Mouse (Mus musculus) thymus, adult 2 months (tissue): Measurements from ENCODE around the gene Olfr1020. TPM values are rescaled to one million over a fixed set of nuclear protein-coding genes. Genes with fewer than 3 reads are reported as not detected.

ENCODE experiments used
- DNase-seq: peaks from one replicate; pipeline ENCODE4 v3.0.0; 2021
- H3K27ac ChIP-seq: fragments of 200-500 bp; 2 replicates; pipeline ENCODE4 v1.5.1; 2012; ENCODE audit warnings: low read length, control low read depth; ENCODE audit not compliant: control insufficient read depth, insufficient read depth
- H3K27me3 ChIP-seq: fragments of 200-500 bp; 2 replicates; pipeline ENCODE4 v1.6.1; 2012; ENCODE audit warnings: mild to moderate bottlenecking, low read length, moderate library complexity, mixed read lengths; ENCODE audit not compliant: control insufficient read depth, insufficient read depth
- H3K36me3 ChIP-seq: fragments of 200-500 bp; 2 replicates; pipeline ENCODE4 v1.6.1; 2012; ENCODE audit warnings: mild to moderate bottlenecking, low read length, moderate library complexity; ENCODE audit not compliant: control insufficient read depth, insufficient read depth
- H3K4me1 ChIP-seq: fragments of 200-500 bp; replicated peaks from 2 replicates; pipeline ENCODE4 v1.6.1; 2012; ENCODE audit warnings: low read length; ENCODE audit not compliant: control insufficient read depth, insufficient read depth
- H3K4me3 ChIP-seq: fragments of 200-500 bp; 2 replicates; pipeline ENCODE4 v1.5.1; 2012; ENCODE audit warnings: mild to moderate bottlenecking, low read length, control low read depth, moderate library complexity; ENCODE audit not compliant: control insufficient read depth, insufficient read depth
- CTCF ChIP-seq: fragments of 200-500 bp; IDR thresholded peaks from 2 replicates; pipeline ENCODE4 v1.5.1; 2012; ENCODE audit warnings: mild to moderate bottlenecking, control low read depth, low read length, moderate library complexity, borderline replicate concordance; ENCODE audit not compliant: control insufficient read depth, poor library complexity, insufficient read depth; ENCODE audit errors: extremely low read depth
- POLR2A ChIP-seq: fragments of 200-500 bp; IDR thresholded peaks from 2 replicates; pipeline ENCODE4 v1.6.1; 2012; ENCODE audit warnings: mild to moderate bottlenecking, low read length, control low read depth, moderate library complexity; ENCODE audit not compliant: control insufficient read depth, poor library complexity, insufficient read depth; ENCODE audit errors: extremely low read depth
- WGBS: fragments of 180-500 bp; shearing (Covaris S2); methylation state at CpG from one replicate; pipeline ENCODE4 v1.1.7; 2018; 5-methylcytosine and 5-hydroxymethylcytosine counted together
- polyA plus RNA-seq: library from polyadenylated mRNA; depleted of rRNA; stranded (reverse); fragments of >200 nt; gene quantifications from 2 replicates; pipeline ENCODE4 v1.2.3, GENCODE M21; 2012; rRNA removed

Gene Olfr1020
- not detected in 2 replicates for polyA plus RNA-seq

- Histone ChIP-seq H3K27ac (no peak within 1 kb of the TSS), H3K27me3 (no peaks in the 10 kb centered on the region), H3K4me3 (no peak within 1 kb of the TSS), H3K36me3 (no peaks in the 10 kb centered on the region), H3K4me1 (no peaks in the 10 kb centered on the region)
- DNase-seq: no peak
- WGBS: 87% methylated on average over 1 of the region's 1 CpGs
- TF ChIP-seq CTCF: no peak
- TF ChIP-seq POLR2A: no peak
Observed at GRCm38 (mm10) chr2:85846730-85847129, at the start of gene Olfr1020. Gene Olfr1020 (plus strand): TSS chr2:85847030.

DNA sequence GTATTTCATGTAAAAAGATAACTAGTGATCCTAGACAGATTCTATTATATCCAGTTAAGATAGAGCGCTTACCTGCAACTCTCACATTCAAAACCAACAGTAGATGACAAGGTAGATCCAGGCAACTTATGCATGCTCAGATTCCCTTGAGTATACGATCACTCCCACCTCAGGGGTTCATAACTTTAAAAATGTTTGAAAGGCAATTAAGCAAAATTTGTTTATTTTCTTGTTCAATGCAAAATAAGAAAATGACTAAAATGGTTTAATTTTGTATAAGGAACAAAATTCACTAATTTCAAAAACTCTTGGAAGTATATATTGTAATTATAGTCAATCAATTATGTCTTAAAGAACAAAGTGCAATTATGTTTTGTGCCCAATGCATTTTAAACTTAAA is 44.4 kb upstream of the Olfr1020 start, which contains the start of gene Olfr1016:
Gene Olfr1016, minus strand, starts transcription at position 101 of the 400 bp plus-strand sequence.
- Histone ChIP-seq H3K27me3 (no peaks in the 10 kb centered on the region), H3K4me1 (no peaks in the 10 kb centered on the region), H3K4me3 (no peak within 1 kb of the TSS), H3K36me3 (no peaks in the 10 kb centered on the region), H3K27ac (no peak within 1 kb of the TSS)
- WGBS: 95% methylated on average over 2 of the region's 2 CpGs
- no peak for DNase-seq
- no peak for TF ChIP-seq POLR2A

- no peaks in the 10 kb centered on the region for H3K4me1 ChIP-seq
- WGBS: 93% methylated on average over 4 of the region's 4 CpGs
- DNase-seq: no peak
Observed at GRCm38 (mm10) chr2:85804501-85804900, 42.3 kb upstream of the Olfr1020 start.

DNA sequence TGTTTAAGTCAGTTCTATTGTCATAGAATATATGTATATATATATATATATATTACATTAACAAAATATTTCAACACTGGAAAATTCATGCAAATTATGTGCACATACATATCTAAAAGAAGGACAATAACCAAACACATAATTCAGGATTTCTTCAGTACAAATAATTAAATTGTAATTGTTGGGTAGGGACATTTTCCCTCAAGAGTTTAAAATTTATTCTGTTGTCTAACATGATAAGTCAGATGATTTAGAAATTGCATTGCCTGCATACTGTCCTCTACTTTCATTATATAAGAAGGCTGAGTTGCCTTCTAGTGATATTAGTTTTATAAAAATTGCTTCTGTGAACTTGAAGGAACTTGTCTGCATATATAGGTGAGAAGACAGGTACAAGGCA is 28.7 kb upstream of the Olfr1020 start, which contains the start of gene Olfr1018:
Gene Olfr1018, plus strand, starts transcription at position 301 of the 400 bp plus-strand sequence.
- DNase-seq: no peak
- no peaks in the 10 kb centered on the region for H3K27me3 ChIP-seq
- H3K4me3 ChIP-seq: no peak within 1 kb of the TSS
- H3K4me1 ChIP-seq: no peaks in the 10 kb centered on the region
- TF ChIP-seq CTCF: no peak
- TF ChIP-seq POLR2A: no peak
- no peak within 1 kb of the TSS for H3K27ac ChIP-seq
- no peaks in the 10 kb centered on the region for H3K36me3 ChIP-seq

More at GRCm38 (mm10) chr2:85804501-85804900, 42.3 kb upstream of the Olfr1020 start:
- H3K4me3 ChIP-seq: no peak overlapping the region
- TF ChIP-seq CTCF: no peak
- no peak for TF ChIP-seq POLR2A
- no peaks in the 10 kb centered on the region for H3K27me3 ChIP-seq
- no peaks in the 10 kb centered on the region for H3K36me3 ChIP-seq
- no peak overlapping the region for H3K27ac ChIP-seq

GRCm38 (mm10) chr2:85845383-85845782 is 1.4 kb upstream of the Olfr1020 start, which contains the start of gene Olfr1019:
Gene Olfr1019 (minus strand): TSS chr2:85845483.
- Histone ChIP-seq H3K4me1 (no peaks in the 10 kb centered on the region), H3K36me3 (no peaks in the 10 kb centered on the region), H3K4me3 (no peak within 1 kb of the TSS), H3K27me3 (no peaks in the 10 kb centered on the region), H3K27ac (no peak within 1 kb of the TSS)
- no peak for DNase-seq
- TF ChIP-seq CTCF (no peak), POLR2A (no peak)

DNA sequence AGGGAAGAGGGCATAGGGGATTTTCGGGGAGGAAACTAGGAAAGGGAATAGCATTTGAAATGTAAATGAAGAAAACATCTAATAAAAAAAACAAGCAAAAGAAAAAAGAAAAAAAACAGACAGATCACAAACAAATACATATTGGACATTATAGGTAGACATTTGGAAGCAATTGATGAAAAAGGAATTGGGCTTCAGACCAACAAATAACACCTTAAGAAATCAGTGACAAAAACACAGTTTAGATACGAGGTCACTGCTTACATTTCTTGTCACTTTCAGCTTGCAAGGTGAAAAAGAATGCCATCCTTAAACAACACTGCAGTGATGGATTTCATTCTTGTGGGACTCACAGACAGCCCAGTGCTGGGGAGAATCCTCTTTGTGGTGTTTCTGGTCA is 21.5 kb downstream of the Olfr1020 start, which contains the start of gene Olfr1022:
Gene Olfr1022, plus strand, starts transcription at position 301 of the 400 bp plus-strand sequence.
- Histone ChIP-seq H3K27ac (no peak within 1 kb of the TSS), H3K4me3 (no peak within 1 kb of the TSS), H3K36me3 (no peaks in the 10 kb centered on the region), H3K27me3 (no peaks in the 10 kb centered on the region), H3K4me1 (no peaks in the 10 kb centered on the region)
- no peak for TF ChIP-seq POLR2A
- TF ChIP-seq CTCF: no peak
- DNase-seq: no peak
- WGBS: 68% methylated on average over 2 of the region's 2 CpGs

GRCm38 (mm10) chr2:85885340-85885739 is 38.5 kb downstream of the Olfr1020 start, which contains the start of gene Olfr1023:
Gene Olfr1023 (plus strand): TSS chr2:85885640.
- TF ChIP-seq POLR2A (no peak), CTCF (no peak)
- H3K36me3 ChIP-seq: no peaks in the 10 kb centered on the region
- H3K27ac ChIP-seq: no peak within 1 kb of the TSS
- no peaks in the 10 kb centered on the region for H3K4me1 ChIP-seq
- WGBS: 70% methylated on average over 2 of the region's 2 CpGs
- no peaks in the 10 kb centered on the region for H3K27me3 ChIP-seq
- no peak within 1 kb of the TSS for H3K4me3 ChIP-seq
- DNase-seq: no peak

Other genes starting within 250 kb of the Olfr1020 start
- not detected in 2 replicates for gene Olfr1000, start 235.1 kb upstream of the Olfr1020 start, polyA plus RNA-seq
- not detected in 2 replicates for gene Olfr1002, start 196.3 kb upstream of the Olfr1020 start, polyA plus RNA-seq
- gene Olfr154, start 182.6 kb upstream of the Olfr1020 start, polyA plus RNA-seq: not detected in 2 replicates
- gene Olfr1006, start 168.3 kb upstream of the Olfr1020 start, polyA plus RNA-seq: not detected in 2 replicates
- not detected in 2 replicates for gene Olfr1008, start 157.6 kb upstream of the Olfr1020 start, polyA plus RNA-seq
- gene Olfr1009, start 131.6 kb upstream of the Olfr1020 start, polyA plus RNA-seq: not detected in 2 replicates
- not detected in 2 replicates for gene Olfr1012, start 84.3 kb upstream of the Olfr1020 start, polyA plus RNA-seq
- gene Olfr1013, start 79.9 kb upstream of the Olfr1020 start, polyA plus RNA-seq: not detected in 2 replicates
- gene Olfr1014, start 74.3 kb upstream of the Olfr1020 start, polyA plus RNA-seq: not detected in 2 replicates
- not detected in 2 replicates for gene Olfr1015, start 65.0 kb upstream of the Olfr1020 start, polyA plus RNA-seq
- not detected in 2 replicates for gene Olfr1016, start 44.5 kb upstream of the Olfr1020 start, polyA plus RNA-seq
- gene Olfr1018, start 28.6 kb upstream of the Olfr1020 start, polyA plus RNA-seq: not detected in 2 replicates
- gene Olfr1019, start 1.5 kb upstream of the Olfr1020 start, polyA plus RNA-seq: not detected in 2 replicates
- not detected in 2 replicates for gene Olfr1022, start 21.6 kb downstream of the Olfr1020 start, polyA plus RNA-seq
- not detected in 2 replicates for gene Olfr1023, start 38.6 kb downstream of the Olfr1020 start, polyA plus RNA-seq
- not detected in 2 replicates for gene Olfr1024, start 58.0 kb downstream of the Olfr1020 start, polyA plus RNA-seq
- gene Olfr1025-ps1, start 68.2 kb downstream of the Olfr1020 start, polyA plus RNA-seq: not detected in 2 replicates
- gene Olfr1026, start 74.5 kb downstream of the Olfr1020 start, polyA plus RNA-seq: not detected in 2 replicates
- not detected in 2 replicates for gene Olfr1028, start 103.4 kb downstream of the Olfr1020 start, polyA plus RNA-seq
- not detected in 2 replicates for gene Olfr1029, start 126.9 kb downstream of the Olfr1020 start, polyA plus RNA-seq
- gene Olfr1030, start 132.2 kb downstream of the Olfr1020 start, polyA plus RNA-seq: not detected in 2 replicates
- gene Olfr1031, start 143.3 kb downstream of the Olfr1020 start, polyA plus RNA-seq: not detected in 2 replicates
- gene Olfr1032, start 158.5 kb downstream of the Olfr1020 start, polyA plus RNA-seq: not detected in 2 replicates
- gene Olfr1033, start 173.6 kb downstream of the Olfr1020 start, polyA plus RNA-seq: 0.39 and 0.56 TPM in 2 replicates
- 0.04 TPM in 2 replicates for gene Olfr1034, start 198.8 kb downstream of the Olfr1020 start, polyA plus RNA-seq
- not detected in 2 replicates for gene Olfr1036, start 227.0 kb downstream of the Olfr1020 start, polyA plus RNA-seq
- gene Olfr1037, start 240.4 kb downstream of the Olfr1020 start, polyA plus RNA-seq: not detected in 2 replicates